Mouse (Mus musculus) midbrain, embryonic 16.5 days (tissue): ENCODE data around the gene Uba52. TPM values are rescaled to one million over a fixed set of nuclear protein-coding genes. Genes with fewer than 3 reads are reported as not detected.

ENCODE experiments used
- ATAC-seq: fragments of 200-750 bp; cut with Nextera tagmentation; 2 replicates; pipeline ENCODE4 v1.8.0; 2017; ENCODE audit warnings: moderate TSS enrichment
- H3K27ac ChIP-seq: fragments of 300-500 bp; sonication (generic); 2 replicates; pipeline ENCODE4 v1.5.1; 2014; ENCODE audit warnings: mild to moderate bottlenecking, low read length, mixed read lengths
- H3K27me3 ChIP-seq: fragments of 300-500 bp; sonication (generic); 2 replicates; pipeline ENCODE4 v1.6.1; 2014; ENCODE audit warnings: low read depth, low read length, mixed read lengths; ENCODE audit not compliant: control insufficient read depth, insufficient read depth
- H3K36me3 ChIP-seq: fragments of 300-500 bp; sonication (generic); 2 replicates; pipeline ENCODE4 v1.6.1; 2014; ENCODE audit warnings: mild to moderate bottlenecking, low read length, moderate library complexity, mixed read lengths; ENCODE audit not compliant: control insufficient read depth, insufficient read depth
- H3K4me1 ChIP-seq: fragments of 300-500 bp; sonication (generic); 2 replicates; pipeline ENCODE4 v1.6.1; 2014; ENCODE audit warnings: mild to moderate bottlenecking, low read length, mixed read lengths; ENCODE audit not compliant: control insufficient read depth, insufficient read depth
- H3K4me2 ChIP-seq: fragments of 300-500 bp; sonication (generic); 2 replicates; pipeline ENCODE4 v1.6.1; 2014; ENCODE audit warnings: mild to moderate bottlenecking, low read length, mixed read lengths
- H3K4me3 ChIP-seq: fragments of 300-500 bp; sonication (generic); 2 replicates; pipeline ENCODE4 v1.5.1; 2014; ENCODE audit warnings: low read depth, mild to moderate bottlenecking, low read length, moderate library complexity, mixed read lengths
- H3K9ac ChIP-seq: fragments of 300-500 bp; sonication (generic); 2 replicates; pipeline ENCODE4 v1.6.1; 2014; ENCODE audit warnings: low read depth, low read length, mixed read lengths
- H3K9me3 ChIP-seq: fragments of 300-500 bp; sonication (generic); replicated peaks from 2 replicates; pipeline ENCODE4 v1.6.1; 2014; ENCODE audit warnings: mild to moderate bottlenecking, low read length, mixed read lengths; ENCODE audit not compliant: control insufficient read depth, poor library complexity, severe bottlenecking
- WGBS: fragments of 180-500 bp; shearing (Covaris S2); extraction: QIAGEN DNeasy Blood & Tissue Kit; methylation state at CpG from one replicate; pipeline ENCODE4 v1.1.7; 2014; 5-methylcytosine and 5-hydroxymethylcytosine counted together
- polyA plus RNA-seq: library from polyadenylated mRNA; unstranded; fragments of >200 nt; fragmentation: Nextera tagmentation; extraction: Ambion mirVana; gene quantifications from 2 replicates; pipeline ENCODE4 v1.2.1, GENCODE M21; 2015

The Uba52 gene
- 584 and 621 TPM in 2 replicates for polyA plus RNA-seq

DNA sequence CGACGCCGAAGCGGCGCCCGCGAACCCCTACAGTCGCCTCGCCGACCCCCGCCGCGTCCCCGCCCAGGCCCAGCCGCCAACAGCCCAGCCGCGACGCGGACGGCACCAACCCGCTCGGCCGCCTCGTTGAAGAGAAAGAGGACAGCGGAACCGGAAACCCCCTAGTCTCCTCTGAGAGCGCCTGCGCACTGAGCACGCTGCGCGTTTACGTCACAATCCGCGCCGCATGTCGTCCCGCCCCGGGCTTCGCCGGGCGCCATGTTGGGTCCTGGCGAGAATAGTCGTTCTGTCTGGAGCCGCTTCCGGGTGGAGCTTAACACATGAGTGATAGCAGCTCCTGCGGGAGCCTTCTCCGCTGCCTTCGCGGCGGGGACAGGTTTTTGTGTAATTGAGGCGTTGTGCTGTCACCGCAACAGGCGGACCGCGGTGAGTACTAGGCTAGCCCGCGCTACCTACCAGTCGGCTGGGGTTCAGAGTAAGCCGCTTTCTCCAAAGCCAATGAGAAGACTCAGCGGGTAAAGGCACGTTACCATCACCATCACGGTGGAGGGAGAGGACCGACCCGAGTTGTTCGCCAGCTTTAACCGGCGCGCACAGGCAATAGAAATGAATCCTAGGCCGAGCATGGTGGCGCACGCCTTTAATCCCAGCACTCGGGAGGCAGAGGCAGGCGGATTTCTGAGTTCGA, at the start of gene Uba52:
Gene Uba52 (minus strand): TSS at position 574 of the 688 bp plus-strand sequence.
- H3K9ac ChIP-seq = peak within 1 kb of the TSS; percentile 97
- peak within 1 kb of the TSS; percentile 100 for H3K4me2 ChIP-seq
- peaks cover 11% of the 10 kb centered on the region for H3K36me3 ChIP-seq
- H3K4me1 ChIP-seq = peaks cover 22% of the 10 kb centered on the region
- no peaks in the 10 kb centered on the region for H3K9me3 ChIP-seq
- peak within 1 kb of the TSS; percentile 93 for H3K27ac ChIP-seq
- H3K27me3 ChIP-seq = no peaks in the 10 kb centered on the region
- 2% methylated on average over 74 of the region's 74 CpGs for WGBS
- ATAC-seq = peak; percentile 84
- H3K4me3 ChIP-seq = peak within 1 kb of the TSS; percentile 95

DNA sequence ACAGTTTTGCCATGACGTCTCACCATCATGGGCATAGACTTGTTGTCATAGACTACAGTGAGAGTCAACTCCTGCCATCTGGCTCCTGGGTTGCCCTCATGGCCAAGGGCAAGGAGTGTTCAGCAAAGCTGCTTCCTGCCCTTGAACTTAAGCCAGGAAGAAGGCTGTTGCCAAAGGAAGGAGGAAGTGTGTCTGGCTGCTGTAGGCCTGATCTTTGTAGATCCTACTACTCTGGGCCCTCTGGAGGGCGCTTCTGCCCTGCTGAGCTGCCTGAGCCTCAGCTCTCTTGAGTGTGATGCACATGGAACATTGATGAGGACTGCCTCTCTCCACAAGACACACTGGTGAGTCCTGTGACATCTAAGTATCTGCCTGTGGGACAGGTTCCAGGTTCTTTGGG, 49.5 kb upstream of the Uba52 start:
- Histone ChIP-seq H3K4me2 (no peak overlapping the region), H3K27ac (no peak overlapping the region), H3K36me3 (no peaks in the 10 kb centered on the region), H3K9me3 (no peaks in the 10 kb centered on the region), H3K4me3 (no peak overlapping the region), H3K4me1 (no peaks in the 10 kb centered on the region), H3K27me3 (no peaks in the 10 kb centered on the region), H3K9ac (no peak overlapping the region)
- WGBS = 91% methylated on average over 2 of the region's 2 CpGs
- ATAC-seq = no peak

- Histone ChIP-seq H3K27ac (no peak overlapping the region), H3K36me3 (no peaks in the 10 kb centered on the region), H3K4me1 (no peaks in the 10 kb centered on the region), H3K4me2 (no peak overlapping the region), H3K9ac (no peak overlapping the region), H3K27me3 (no peaks in the 10 kb centered on the region), H3K4me3 (no peak overlapping the region), H3K9me3 (no peaks in the 10 kb centered on the region)
- no peak for ATAC-seq
- WGBS = 78% methylated on average over 3 of the region's 3 CpGs
These were observed 48.4 kb upstream of the Uba52 start for GRCm38 (mm10) chr8:70558983-70559382.

- H3K9ac ChIP-seq = no peak overlapping the region
- no peak for ATAC-seq
- no peak overlapping the region for H3K4me2 ChIP-seq
These were observed 47.7 kb upstream of the Uba52 start for GRCm38 (mm10) chr8:70558334-70558733.

DNA sequence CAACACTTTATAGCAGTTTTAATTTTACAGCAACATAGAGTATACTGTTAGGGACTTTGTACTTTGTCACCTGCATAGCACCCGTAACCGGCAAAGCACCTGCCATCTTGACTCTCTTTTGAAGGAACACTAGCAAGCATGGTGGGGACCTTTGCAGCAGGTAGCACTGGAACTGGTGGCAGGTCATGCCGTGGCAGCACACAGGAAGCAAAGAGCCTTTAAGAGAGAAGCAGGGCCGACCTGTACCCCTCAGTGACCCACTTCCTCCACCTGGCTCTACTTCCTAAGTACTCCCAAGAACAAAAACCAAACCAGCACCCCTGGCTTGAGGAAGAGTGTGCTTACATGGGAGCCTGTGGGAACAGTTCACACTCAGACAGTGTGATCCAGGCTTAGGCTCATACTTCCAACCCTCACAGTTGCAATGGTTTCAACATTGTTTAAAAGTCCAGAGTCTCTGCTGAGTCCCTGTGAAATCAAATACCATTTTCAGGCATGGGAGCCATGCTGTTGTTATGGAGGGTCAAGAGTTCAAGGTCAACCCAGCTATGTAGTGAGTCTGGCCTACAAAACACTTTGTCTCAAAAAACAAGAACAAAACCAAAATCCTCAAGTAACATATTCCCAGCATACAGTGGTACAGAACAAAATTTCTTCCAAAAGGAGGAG, 44.6 kb upstream of the Uba52 start:
- H3K36me3 ChIP-seq = no peaks in the 10 kb centered on the region
- WGBS = 90% methylated on average over 4 of the region's 4 CpGs
- no peak overlapping the region for H3K4me2 ChIP-seq
- no peak overlapping the region for H3K9ac ChIP-seq
- H3K4me3 ChIP-seq = no peak overlapping the region
- H3K27me3 ChIP-seq = no peaks in the 10 kb centered on the region
- no peak for ATAC-seq
- H3K27ac ChIP-seq = no peak overlapping the region
- H3K4me1 ChIP-seq = 0 out of 2 replicates have a peak, but pooled peaks cover 2% of the 10 kb centered on the region
- H3K9me3 ChIP-seq = no peaks in the 10 kb centered on the region

More at GRCm38 (mm10) chr8:70558334-70558733, 47.7 kb upstream of the Uba52 start:
- no peaks in the 10 kb centered on the region for H3K4me1 ChIP-seq
- no peaks in the 10 kb centered on the region for H3K9me3 ChIP-seq
- 65% methylated on average over 4 of the region's 4 CpGs for WGBS
- H3K36me3 ChIP-seq = no peaks in the 10 kb centered on the region
- no peaks in the 10 kb centered on the region for H3K27me3 ChIP-seq
- H3K4me3 ChIP-seq = no peak overlapping the region
- no peak overlapping the region for H3K27ac ChIP-seq

GRCm38 (mm10) chr8:70553740-70554139, 43.1 kb upstream of the Uba52 start:
- Histone ChIP-seq H3K4me2 (no peak overlapping the region), H3K36me3 (no peaks in the 10 kb centered on the region), H3K9ac (no peak overlapping the region), H3K4me1 (0 out of 2 replicates have a peak, but pooled peaks cover 2% of the 10 kb centered on the region), H3K27ac (no peak overlapping the region), H3K27me3 (no peaks in the 10 kb centered on the region), H3K9me3 (no peaks in the 10 kb centered on the region), H3K4me3 (no peak overlapping the region)
- ATAC-seq = no peak

DNA sequence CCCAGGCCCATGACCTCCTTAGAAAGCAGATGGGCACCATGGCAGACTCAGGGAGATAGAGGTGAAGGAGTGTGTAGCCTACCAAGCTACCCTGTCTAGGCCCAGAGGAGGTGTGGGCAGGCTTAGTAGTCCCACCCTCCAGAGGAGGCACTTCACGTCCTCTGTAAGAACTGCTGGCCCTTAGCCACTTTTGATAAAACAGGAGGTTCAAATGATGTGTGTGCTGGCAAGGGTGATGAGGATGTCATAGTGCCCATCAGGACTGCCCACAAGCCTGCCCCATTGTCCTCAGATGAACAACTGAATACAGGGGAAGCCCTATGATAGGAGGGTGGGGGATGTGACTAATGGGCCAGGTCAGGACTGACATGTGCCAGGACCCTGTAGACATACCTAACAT, 42.2 kb upstream of the Uba52 start:
- Histone ChIP-seq H3K4me1 (0 out of 2 replicates have a peak, but pooled peaks cover 2% of the 10 kb centered on the region), H3K4me2 (no peak overlapping the region), H3K36me3 (no peaks in the 10 kb centered on the region), H3K27me3 (no peaks in the 10 kb centered on the region), H3K9ac (no peak overlapping the region), H3K9me3 (no peaks in the 10 kb centered on the region), H3K4me3 (no peak overlapping the region), H3K27ac (no peak overlapping the region)
- WGBS = 46% methylated on average over 1 of the region's 1 CpGs
- no peak for ATAC-seq

DNA sequence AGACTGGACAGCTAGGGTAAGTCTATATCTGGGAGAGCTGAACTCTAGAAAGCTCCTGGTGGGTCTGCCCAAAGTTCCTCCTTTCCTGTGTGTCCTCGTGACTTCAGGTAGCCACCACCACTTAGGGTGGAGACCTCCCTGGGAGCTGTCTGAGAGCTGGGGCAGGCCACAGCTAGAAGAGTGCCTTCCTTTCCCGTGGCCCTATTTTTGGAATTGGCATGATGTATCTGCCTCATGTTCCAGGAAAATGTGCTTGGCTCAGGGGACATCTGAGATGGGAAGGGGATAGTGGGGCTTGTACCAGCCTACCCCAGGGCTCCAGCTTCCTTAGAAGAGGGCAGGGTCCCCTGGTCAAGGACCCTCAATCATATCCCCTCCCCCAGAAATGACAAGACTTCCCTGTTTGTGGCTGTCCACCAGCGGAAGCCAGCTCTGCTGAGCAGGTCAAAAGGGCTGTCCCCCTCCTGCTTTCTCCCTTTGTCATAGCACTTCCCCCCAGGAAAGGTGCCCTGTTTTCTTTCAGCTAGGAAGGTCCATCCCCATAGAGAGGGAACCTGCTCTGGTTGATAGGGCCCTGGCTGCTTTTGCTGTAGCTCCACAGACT, 41.1 kb upstream of the Uba52 start:
- Histone ChIP-seq H3K4me2 (no peak overlapping the region), H3K4me3 (no peak overlapping the region), H3K27me3 (no peaks in the 10 kb centered on the region), H3K9ac (no peak overlapping the region), H3K9me3 (no peaks in the 10 kb centered on the region), H3K36me3 (no peaks in the 10 kb centered on the region), H3K27ac (no peak overlapping the region), H3K4me1 (0 out of 2 replicates have a peak, but pooled peaks cover 2% of the 10 kb centered on the region)
- 84% methylated on average over 3 of the region's 3 CpGs for WGBS
- ATAC-seq = no peak
